Mouse (Mus musculus) right cerebral cortex, postnatal 36 days (tissue): ENCODE measurements around the gene Edf1.
A peak's percentile ranks its signal among the peaks of the same experiment; 100 is the strongest.

Experiments
- DNase-seq, 2 experiments: peaks; one replicate each; pipeline ENCODE4 v3.0.0; 2022; ENCODE audit warnings: low spot score in 2 of 2, mixed read lengths in 1 of 2

The Edf1 gene

GRCm38 (mm10) chr2:25561946-25562345, 4.3 kb downstream of the Edf1 start:
- no peak for DNase-seq

GRCm38 (mm10) chr2:25565741-25566140, 8.1 kb downstream of the Edf1 start:
- no peak for DNase-seq

- DNase-seq: no peak
Observed at GRCm38 (mm10) chr2:25566558-25566957, 8.9 kb downstream of the Edf1 start.

- DNase-seq: no peak
Observed at GRCm38 (mm10) chr2:25568473-25569019, 10.9 kb downstream of the Edf1 start.

- DNase-seq: no peak
Observed at GRCm38 (mm10) chr2:25569323-25569722, 11.7 kb downstream of the Edf1 start.

- no peak for DNase-seq
Observed at GRCm38 (mm10) chr2:25571221-25571620, 13.6 kb downstream of the Edf1 start.

GRCm38 (mm10) chr2:25573068-25573467, 15.4 kb downstream of the Edf1 start:
- no peak for DNase-seq

GRCm38 (mm10) chr2:25574136-25574535, 16.5 kb downstream of the Edf1 start:
- DNase-seq: no peak

GRCm38 (mm10) chr2:25574579-25575431, 17.2 kb downstream of the Edf1 start, which contains the start of the genes Mamdc4 and Phpt1:
TSS of gene Mamdc4 (minus strand) at chr2:25574845.
TSS of gene Phpt1 (minus strand) at chr2:25575224.
- peak; percentile 96 to 97 for DNase-seq

- DNase-seq: no peak
Observed at GRCm38 (mm10) chr2:25575432-25576027, 17.9 kb downstream of the Edf1 start.

- DNase-seq: no peak
Observed at GRCm38 (mm10) chr2:25576028-25576850, 18.6 kb downstream of the Edf1 start.

GRCm38 (mm10) chr2:25576965-25577891, 19.6 kb downstream of the Edf1 start:
- no peak for DNase-seq

- DNase-seq: no peak
Observed at GRCm38 (mm10) chr2:25577951-25578795, 20.5 kb downstream of the Edf1 start.

GRCm38 (mm10) chr2:25578796-25579736, 21.4 kb downstream of the Edf1 start:
- DNase-seq: no peak

GRCm38 (mm10) chr2:25579737-25580460, 22.3 kb downstream of the Edf1 start:
- DNase-seq: no peak

GRCm38 (mm10) chr2:25580621-25581101, 23.0 kb downstream of the Edf1 start:
- DNase-seq: no peak

- peak in 1 of 2 experiments; percentile 73 for DNase-seq
Observed at GRCm38 (mm10) chr2:25581294-25581864, 23.7 kb downstream of the Edf1 start, which contains the start of gene Ajm1. TSS of gene Ajm1 (minus strand) at chr2:25581757.
